Mouse (Mus musculus): ENCODE results near the gene Slc37a1.
A peak's percentile ranks its signal among the peaks of the same experiment; 100 is the strongest.
"Not testable (repeated sequence)": the region's sequence is repeated elsewhere in the genome, so short reads cannot be mapped to it uniquely, and the experiment has no call there.

The Slc37a1 gene

DNA sequence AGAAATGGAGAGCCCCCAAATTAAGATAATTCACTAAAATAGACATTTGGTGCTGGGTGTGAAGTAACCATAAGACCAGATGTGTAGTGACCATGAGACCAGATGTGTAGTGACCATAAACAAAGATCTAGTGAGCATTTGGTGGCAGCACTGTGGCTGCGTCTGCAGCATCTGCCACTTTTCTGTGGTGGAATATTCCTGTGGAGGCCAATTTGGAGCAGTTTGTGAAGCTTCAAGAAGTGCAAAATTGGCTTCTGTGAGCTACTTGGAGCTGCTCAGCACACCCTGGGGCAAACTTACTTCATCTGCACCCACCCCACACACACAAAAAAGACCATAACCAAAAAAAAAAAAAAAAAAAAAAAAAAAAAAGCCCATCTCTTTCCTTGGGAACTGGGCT, 18.6 kb upstream of the Slc37a1 start:
- no peak for DNase-seq (ENCODE audit: low read depth, low spot score)

DNA sequence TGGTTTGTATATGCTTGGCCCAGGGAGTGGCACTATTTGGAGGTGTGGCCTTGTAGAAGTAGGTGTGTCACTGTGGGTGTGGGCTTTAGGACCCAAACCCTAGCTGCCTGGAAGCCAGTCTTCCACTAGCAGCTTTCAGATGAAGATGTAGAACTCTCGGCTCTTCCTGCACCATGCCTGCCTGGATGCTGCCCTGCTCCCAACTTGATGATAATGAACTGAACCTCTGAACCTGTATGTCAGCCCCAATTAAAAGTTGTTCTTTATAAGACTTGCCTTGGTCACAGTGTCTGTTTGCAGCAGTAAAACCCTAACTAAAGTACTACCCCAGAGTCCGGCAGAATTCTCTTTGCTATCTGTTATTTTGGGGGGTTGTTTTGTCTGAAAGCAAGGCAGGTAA, 16.8 kb upstream of the Slc37a1 start:
- DNase-seq (ENCODE audit: low read depth, low spot score), result no peak

DNA sequence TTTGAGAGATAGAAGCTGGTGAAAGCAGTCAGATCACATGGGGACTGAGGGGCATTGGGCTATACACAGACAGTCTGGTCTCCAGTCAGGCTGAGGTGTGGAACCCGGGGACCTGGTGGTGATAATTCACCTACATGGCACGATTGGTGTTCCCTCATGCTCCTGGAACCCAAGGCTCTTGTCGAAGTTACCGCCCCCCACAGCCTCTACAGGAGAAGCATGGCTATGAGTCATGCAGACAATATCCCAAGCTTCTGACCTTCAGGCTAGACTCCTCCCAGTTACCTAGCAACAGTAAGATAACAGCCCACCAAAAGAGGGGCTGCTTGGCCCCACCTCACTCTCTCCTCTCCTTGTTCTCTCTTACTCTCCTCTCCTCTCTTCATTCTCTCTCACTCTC, 16.3 kb upstream of the Slc37a1 start:
- no peak for DNase-seq (ENCODE audit: low read depth, low spot score)

DNA sequence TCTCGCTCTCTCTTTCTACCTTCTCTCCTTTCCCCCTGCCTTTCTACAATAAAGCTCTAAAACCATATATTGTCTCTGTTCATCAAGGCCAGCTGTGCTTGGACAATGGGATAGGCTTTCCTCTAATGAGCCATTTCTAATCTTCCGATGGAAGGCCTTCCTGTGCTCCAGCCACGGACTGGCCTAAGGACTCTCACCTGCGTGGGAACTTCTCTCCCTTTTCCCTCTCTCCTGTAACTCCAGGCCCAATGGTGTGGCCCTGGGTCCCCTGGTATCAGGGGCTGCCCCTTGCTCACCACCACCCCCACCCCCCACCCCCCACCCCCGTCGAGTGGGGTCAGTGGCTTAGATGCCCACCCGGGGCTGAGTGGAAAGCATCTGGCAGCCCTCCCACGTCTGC, 15.9 kb upstream of the Slc37a1 start:
- not testable (repeated sequence) for DNase-seq (ENCODE audit: low read depth, low spot score)

DNA sequence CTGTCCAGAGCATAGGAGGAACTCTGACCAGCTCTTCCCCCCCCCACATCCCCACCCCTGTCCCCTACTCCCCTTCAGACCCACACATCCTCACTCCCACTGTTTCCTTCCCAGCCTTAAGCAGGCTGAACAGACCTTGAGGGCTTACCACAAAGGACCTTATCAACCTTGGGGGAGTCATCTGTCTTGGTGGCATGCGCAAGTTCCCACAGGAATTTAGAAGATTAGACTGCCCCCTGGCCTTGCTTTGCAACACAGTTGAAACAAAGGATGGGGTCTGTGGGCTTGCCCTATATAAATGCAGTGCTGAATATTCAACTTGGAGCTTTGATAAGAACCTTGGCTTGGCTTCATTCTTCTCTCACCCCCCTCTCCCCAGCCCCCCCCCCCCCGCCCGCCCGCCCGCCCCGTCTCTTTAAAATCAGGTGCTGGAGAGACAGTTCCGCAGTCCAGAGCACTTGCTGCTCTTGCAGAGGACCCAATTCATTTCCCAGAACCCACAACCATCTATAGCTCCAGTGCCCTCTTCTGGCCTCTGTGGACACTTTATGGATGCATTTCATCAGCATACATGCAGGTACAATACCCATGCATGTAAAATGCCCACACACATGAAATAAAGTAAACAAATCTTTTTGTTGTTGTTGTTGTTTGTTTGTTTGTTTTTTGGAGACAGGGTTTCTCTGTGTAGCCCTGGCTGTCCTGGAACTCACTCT, 15.3 kb upstream of the Slc37a1 start:
- DNase-seq (ENCODE audit: low read depth, low spot score), result peak; percentile 72

DNA sequence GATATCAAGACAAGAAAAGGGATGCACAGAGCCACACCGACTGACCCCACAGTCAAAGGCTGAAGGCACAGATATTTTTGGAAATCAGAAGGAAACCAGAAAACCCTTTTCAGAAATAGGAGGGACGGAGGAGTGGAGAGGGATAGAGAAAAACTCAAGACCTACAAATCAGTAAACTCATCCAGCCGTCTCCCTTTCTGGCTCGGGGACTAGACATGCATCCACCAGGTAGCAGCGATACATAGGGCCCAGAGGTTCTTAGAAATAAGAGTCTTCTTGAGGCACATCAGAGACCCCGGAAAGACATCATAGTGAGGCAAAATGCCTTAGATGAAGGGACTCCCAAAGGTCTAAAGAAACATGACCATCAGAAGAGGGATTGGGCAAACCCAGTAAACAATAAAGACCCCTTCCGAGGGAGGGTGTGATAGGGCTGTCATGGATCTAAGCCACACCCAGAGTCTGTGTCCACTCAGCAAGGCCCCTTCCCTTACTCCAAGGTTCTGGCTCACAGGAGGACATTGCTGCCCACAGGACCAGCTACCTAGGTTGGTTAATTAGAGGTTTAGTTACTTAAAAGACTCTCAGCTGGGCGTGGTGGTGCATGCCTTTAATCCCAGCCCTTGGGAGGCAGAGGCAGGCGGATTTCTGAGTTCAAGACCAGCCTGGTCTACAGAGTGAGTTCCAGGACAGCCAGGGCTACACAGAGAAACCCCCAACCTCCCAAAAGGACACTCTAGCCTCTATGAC, 14.0 kb upstream of the Slc37a1 start:
- DNase-seq (ENCODE audit: low read depth, low spot score), result no peak

DNA sequence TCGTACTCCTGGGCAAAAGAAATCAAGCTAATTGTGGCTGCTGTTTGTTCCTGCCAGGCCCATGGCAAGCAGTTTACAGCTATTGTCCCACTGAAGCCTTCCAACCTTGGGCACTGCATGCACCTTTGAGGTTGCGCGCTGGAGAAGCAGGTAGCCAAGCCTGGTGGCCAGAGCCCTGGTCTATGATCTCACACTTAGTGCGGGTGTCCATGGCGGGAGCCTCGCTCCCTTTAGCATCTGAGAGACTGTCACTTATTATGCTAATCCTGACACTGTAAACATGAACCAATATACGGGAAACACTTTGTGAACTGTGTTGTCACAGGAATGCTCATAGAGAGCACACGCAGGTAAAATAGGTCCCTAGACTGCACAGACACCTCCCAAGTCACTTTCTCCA, 13.0 kb upstream of the Slc37a1 start:
- DNase-seq (ENCODE audit: low read depth, low spot score), result no peak

DNA sequence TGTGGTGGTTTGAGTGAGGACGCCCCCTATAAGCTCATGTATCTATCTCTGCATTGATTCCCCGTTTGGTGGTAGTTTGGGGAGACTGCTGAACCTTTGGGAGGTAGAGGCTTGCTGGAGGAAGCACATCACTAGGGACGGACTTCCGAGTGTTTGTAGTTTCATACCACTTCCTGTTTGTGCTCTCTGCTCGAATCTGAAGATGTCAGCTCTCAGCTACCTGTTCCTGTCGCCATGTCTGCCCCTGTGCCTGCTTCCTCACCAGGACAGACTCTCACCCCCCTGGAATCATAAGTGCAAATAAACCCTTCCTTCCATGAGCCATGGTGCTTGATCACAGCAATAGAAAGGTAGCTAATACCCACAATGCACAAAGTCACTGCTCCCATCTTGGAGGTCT, 11.4 kb upstream of the Slc37a1 start:
- DNase-seq (ENCODE audit: low read depth, low spot score), result no peak

DNA sequence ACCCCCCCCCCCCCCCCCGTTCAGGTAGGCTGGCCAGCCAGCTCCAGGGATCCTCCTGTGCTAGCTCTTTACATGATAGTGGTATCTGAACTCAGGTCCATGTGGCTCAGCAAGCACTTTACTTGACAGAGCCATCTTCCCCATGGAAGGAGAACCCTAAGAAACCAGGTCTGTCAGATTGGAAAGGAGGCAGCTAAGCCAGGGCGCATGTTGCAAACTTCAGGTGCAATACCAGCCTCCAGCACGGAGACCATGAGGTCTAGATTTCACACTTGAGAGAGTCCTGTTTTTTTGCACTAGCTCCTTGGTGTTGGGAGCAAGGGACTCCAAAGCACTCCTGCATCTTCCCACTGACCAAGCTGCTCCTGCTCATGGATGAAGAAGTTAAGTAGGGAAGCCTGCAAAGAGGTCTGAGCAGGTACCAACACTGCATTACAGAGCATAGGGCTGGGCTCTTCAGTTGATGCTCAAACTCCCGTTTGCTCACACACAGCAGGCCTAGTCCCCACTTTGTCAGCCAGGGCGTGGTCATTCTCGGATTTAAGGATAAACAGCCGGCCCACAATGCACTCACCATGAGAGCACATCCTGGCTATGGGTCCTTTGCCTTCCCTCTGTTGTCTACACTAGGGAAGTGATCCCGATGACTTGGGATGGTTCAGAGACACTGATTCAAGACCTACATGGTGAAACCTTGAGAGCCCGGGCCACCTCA, 10.2 kb upstream of the Slc37a1 start:
- DNase-seq (ENCODE audit: low read depth, low spot score), result peak; percentile 50

DNA sequence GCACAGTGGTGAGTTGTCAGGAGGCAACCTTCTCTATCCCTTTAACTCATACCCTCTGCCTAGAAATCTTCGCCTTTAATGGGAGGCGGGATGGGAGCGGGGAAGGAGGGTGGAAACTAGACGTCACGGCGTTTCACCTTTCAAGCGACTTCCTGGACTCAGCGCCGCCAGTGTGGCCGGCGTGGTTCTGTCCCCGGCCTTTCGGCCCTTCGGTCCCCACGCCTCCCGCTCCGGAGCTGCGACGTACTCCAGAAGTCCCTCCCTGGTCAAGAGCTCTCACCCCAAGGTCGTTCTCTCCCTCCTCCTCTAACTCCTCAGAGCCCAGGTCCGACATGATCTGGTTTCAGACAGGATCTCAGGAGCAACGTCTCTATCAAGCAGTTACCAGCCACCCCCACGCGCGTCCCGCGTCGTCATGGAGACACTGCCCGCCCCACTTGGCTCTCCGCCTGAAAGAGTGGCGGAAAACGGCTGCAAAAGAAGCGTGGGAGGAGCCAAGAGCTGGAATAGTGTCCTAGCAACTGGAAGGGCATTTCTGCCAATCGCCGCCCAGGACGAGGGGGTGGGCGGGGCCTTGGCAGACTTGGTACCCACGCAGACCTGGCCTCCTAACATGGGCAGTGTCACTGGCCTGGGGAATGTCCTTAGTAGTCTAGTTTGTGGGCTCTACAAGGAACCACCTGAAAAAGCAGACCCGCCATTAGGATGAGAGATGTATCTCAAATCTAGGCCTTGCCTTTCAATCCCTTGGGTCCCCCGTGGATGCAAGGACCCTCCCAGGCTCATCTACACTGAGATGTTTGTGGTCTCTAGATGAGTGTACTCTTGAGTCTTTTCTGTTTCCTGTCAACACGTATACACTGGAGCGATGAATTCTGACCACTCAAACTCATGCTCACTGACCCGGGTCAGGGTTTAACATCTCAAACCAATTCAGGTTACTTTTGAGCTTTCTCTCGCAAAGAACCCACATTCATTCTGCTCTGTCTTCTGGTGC, 9.4 kb upstream of the Slc37a1 start, which contains the start of gene Rsph1:
Rsph1 (minus strand) TSS at position 462 of the 997 bp plus-strand sequence.
- peak; percentile 92 for DNase-seq (ENCODE audit: low read depth, low spot score)

DNA sequence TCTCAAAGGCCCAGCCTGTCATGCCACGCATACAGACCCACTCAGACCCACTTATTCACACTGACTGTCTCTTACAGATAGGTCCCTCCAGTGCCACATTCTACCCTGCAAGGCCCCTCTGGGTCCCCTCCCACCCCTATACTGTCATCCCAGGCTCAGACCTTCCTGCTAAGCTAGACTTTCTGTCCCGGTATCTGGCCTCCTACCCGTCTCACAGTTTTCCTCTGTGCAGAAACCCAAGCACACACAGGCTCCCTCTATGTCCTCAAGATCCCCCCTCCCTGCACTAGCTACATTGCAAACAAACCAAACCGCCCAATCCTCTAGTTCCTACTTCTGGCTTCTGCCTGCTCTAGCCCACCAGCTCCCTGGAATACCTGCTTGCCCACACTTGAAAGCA, 8.7 kb upstream of the Slc37a1 start:
- no peak for DNase-seq (ENCODE audit: low read depth, low spot score)

DNA sequence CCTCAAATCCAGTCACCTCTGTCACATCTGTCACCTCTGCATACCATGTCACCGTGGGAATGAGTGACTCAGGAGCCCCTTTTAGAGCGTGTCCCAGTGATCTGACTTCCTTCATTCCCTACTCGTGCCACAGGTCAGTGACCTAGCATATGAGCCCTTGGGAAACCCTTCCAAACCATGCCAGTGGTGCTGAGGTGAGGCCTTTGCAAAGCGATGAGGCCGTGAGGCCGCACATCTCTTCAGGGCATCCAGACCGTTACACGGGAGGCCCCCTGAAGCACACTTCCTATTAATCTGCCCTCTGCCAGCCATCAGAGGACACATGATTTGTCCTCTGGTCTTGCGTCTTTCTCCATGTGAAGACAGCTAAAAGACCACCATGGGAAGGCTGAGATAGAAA, 7.1 kb upstream of the Slc37a1 start:
- no peak for DNase-seq (ENCODE audit: low read depth, low spot score)

DNA sequence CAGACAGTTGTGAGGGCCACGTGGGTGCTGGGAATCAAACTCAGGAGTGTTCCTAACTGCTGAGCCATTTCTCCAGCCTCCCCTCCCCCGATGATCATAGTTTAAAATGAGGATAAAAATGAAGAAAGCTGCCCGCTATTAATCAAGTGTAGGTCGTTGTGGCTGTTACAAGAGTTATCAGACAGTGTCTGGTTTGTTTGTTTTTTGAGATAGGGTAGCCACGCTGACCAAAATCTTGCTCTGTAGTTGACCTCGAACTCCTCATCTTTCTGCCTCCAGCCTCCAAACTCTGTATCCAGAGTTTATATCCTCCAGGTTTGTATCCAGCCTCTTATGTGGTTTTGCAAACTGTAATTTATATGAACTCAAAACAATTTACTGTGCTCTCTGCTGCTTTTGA, 6.3 kb upstream of the Slc37a1 start:
- DNase-seq (ENCODE audit: low read depth, low spot score), result no peak

DNA sequence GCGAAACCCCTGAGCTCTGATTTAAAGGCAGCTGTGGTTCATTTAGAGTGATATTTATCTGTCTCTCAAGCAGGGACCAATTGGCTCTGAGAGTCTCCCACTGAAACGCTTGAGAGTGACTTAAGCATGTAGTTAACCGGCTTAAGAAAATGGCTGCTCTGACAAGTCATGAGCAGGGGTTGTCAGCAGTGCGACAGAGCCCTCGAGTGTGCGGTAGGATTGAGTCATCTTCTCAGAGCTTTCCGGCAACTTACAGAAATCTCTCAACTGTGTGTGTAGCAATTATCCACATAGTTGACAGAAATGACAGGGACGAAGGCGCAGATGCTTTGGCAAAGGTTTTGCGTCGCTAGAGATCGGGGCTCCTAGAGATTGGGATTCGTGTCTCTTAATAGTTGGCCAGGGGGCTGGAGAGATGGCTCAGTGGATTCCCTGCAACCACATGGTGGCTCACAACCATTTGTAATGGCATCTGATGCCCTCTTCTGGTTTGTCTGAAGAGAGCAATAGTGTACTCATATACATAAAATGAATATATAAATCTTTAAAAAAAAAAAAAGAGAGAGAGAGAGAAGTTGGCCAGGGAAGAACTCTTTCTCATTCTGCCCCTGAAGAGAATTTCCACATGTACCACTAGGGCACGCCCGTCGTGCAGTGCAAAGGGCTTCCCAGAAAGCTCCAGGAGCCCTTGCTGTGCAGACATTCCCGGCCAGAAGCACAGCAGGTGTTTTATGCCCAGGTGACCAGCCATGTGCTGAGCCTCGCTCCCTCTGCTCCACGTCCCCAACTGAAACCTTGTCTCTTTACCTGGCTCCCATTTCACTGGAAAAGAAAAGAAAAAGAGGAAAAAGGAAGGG, 4.5 kb upstream of the Slc37a1 start:
- DNase-seq (ENCODE audit: low read depth, low spot score), result peak; percentile 71

DNA sequence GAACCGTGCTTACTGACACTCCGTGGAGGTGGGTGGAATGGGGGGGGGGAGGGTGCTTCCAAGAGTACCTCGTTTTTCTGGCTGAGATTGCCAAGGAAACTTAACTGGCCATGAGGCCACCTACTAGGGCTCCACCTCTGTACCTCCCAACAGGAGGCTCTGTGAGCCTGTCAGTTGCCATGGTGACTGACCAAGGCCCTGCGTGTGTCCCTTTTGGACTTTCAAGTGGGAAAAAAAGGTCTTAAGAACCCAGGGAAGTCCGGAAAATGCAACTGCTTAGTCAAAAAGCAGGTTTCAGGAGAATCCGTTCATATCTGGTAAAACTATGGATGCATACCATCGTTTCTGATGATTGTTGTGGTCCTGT, 3.9 kb upstream of the Slc37a1 start:
- peak; percentile 59 for DNase-seq (ENCODE audit: low read depth, low spot score)

DNA sequence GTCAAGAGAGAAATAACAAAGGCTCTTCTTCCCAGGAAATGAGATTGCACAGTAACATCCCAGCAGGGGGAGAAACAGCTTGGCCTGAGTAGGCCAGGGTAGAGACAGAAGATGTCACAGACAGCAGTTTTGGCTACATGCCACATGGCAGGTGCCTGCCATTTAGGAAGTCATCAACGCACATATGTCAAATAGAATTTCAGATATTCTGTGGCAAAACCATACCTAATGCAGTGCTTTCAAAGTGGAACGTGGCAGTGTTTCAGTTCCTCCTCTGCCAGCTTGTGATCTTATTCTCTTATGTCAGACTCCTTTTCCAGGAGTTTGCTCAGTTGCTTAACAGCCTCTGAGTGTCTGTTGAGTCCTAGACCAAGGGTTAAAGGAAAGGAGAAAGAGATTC, 725 bp upstream of the Slc37a1 start:
- DNase-seq (ENCODE audit: low read depth, low spot score), result no peak

DNA sequence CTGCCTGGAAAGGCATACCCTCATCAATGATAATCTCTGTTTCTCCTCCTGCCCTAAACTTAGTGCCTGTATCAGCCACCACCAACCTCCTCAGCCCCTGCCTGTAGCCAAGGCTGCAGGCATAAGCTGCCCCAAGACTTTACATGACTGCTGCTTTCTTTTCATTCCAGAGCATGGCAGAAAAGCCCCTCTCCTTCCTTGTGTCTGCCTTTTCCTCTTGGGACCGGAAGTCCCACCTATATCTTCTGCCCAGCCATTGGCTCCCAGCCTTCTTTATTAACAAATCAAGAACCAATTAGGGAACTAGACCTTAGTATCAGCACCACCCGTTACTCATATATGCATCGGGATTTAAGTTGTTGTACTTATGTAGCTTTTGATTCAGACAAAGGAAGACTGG, 624 bp downstream of the Slc37a1 start:
- no peak for DNase-seq (ENCODE audit: low read depth, low spot score)

DNA sequence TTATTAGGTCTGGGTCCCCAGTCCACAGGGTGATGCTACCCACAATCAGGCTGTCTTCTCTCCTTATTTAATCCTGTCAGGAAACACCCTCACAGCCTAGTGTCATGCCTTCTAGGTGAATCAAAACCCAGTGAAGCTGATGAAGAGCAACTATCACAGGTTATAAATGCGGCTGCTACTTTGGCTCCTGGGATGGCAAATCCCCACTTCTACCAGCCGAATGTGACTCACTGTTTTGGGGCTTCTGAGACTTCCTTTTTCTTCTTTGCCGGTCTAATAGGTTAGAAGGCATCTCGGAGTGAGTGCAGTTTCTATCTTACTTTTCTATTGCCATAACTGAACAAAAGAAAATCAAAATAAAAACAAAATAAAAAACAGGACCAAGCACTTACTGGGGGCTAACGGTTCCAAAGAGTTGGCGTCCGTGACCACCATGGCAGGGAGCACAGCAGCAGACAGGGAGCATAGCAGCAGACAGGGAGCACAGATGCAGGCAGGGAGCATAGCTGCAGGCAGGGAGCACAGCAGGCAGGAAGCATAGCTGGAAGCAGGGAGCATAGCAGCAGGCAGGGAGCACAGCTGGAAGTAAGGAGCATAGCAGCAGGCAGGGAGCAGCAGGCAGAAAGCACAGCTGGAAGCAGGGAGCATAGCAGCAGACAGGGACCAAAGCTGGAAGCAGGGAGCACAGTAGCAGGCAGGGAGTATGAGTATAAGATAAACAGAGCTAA, 2.6 kb downstream of the Slc37a1 start:
- DNase-seq (ENCODE audit: low read depth, low spot score), result no peak

DNA sequence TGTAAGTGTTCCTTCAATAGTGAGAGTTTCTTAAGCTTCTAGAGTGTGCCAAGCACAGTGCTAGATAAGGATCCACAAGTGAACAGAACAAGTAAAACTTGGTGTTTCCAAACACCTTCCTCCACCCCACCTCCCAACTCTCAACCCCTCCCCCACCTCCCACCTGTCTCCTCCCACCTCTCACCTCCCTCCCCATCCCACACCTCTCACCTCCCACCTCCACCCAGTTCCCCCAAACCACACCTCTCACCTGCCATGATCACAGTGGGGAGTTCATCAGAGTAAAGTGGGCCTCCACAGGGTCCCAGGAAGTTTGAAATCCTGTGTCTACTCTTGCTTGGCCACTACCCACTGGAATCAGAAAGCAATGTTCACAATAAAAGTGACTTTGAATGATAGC, 3.7 kb downstream of the Slc37a1 start:
- no peak for DNase-seq (ENCODE audit: low read depth, low spot score)

DNA sequence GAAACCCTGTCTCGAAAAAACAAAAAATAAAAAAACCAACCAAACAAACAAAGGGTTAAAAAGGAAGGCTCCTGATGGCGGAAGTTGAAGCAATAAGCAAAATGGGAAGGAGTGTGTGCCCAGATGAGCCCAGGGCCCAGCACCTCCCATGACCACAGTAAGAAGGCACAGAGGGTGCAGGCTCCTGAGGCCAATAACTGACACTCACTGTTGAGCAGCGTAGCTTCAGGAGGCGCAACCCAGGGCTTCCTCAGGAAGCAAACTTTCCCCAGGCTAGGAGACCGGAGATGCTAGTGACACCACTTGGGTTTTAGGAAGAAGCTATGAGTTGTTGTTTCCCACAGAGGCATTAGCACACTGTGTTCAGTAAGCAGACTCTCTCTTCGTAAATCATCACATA, 4.3 kb downstream of the Slc37a1 start:
- DNase-seq (ENCODE audit: low read depth, low spot score), result no peak
